Mouse (Mus musculus): Measurements from ENCODE around the gene Slc9b2. TPM values are rescaled to one million over a fixed set of nuclear protein-coding genes. Genes with fewer than 3 reads are reported as not detected.

The Slc9b2 gene
- total RNA-seq, 1 experiment: 5.2 TPM

DNA sequence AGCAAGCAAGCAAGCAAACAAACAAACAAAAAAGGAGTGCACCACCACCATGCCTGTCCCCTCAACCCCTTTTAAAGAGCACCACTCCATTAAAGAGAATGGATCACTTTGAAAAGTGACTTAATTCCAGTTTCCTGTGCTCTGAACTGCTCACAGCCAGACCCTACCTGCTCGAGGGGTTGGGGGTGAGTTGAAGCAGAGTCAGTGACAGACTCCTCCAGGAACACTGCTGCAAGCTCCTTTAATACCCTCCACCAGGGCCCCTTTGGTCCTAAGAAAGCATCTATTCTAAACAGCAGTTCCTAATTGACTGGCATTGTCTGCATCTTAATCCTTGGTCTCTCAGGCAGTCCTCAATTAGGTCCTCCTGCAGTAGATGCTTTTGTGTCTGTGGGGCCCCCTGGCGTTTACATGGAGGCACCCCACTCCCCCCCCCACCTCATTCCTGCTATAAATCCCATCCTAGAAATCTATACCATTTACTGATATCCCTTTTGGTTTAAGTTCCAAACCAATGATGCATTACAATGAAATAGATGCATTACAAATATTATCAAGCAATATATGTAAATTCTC is 5.5 kb downstream of the Slc9b2 start:
- no peak overlapping the region for H3K9ac ChIP-seq (ENCODE audit: insufficient read depth, low read depth, low read length, poor library complexity, severe bottlenecking)
- no peak overlapping the region for H3K27ac ChIP-seq (ENCODE audit: insufficient read depth, low read depth, low read length, poor library complexity, severe bottlenecking)

DNA sequence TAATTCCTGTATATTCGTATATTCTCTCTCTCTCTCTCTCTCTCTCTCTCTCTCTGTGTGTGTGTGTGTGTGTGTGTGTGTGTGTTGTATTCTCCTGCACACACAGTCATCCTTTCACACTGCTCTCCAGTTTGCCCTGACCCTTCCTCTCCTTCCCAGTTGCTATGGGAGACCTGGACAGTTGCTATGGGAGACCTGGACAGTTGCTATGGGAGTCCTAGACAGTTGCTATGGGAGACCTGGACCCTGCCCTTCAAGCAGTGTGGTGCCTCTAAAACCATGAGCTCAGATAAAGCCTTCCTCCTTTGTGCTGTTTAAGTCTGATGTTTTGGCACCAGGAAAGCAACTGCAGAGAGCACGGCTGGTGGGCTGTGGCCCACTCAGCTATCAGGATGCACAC is 6.2 kb downstream of the Slc9b2 start:
- DNase-seq (ENCODE audit: low read depth, low spot score): no peak
- TF ChIP-seq HCFC1 (IDR thresholded peaks at IDR 0.05; ENCODE audit: borderline replicate concordance, insufficient read depth, low read length) (no peak), ZC3H11A (IDR thresholded peaks at IDR 0.05; ENCODE audit: borderline replicate concordance, low read depth, low read length) (no peak), CHD2 (IDR thresholded peaks at IDR 0.05; ENCODE audit: low read depth, low read length) (no peak), MAFK (IDR thresholded peaks at IDR 0.05; ENCODE audit: insufficient read depth, low read depth, low read length) (no peak), ZNF384 (IDR thresholded peaks at IDR 0.05; ENCODE audit: low read depth, low read length) (no peak)
- Histone ChIP-seq H3K4me3 (ENCODE audit: insufficient read depth in 1 of 2, low read depth in 1 of 2, low read length in 2 of 2, poor library complexity in 1 of 2, severe bottlenecking in 1 of 2) (no peak overlapping the region), H3K9me3 (ENCODE audit: control insufficient read depth, insufficient read depth, low read depth, low read length) (no peaks in the 10 kb centered on the region), H3K9ac (ENCODE audit: insufficient read depth, low read depth, low read length, poor library complexity, severe bottlenecking) (no peak overlapping the region), H3K36me3 (ENCODE audit: control insufficient read depth, insufficient read depth, low read length, poor library complexity, severe bottlenecking) (no peaks in the 10 kb centered on the region), H3K27ac (ENCODE audit: insufficient read depth, low read depth, low read length, poor library complexity, severe bottlenecking) (no peak overlapping the region), H3K4me1 (ENCODE audit: control insufficient read depth in 2 of 2, insufficient read depth in 2 of 2, low read length in 2 of 2, poor library complexity in 1 of 2) (no peaks in the 10 kb centered on the region)
- in situ Hi-C loops (cut with MboI; ENCODE audit: low sequenced_read_pairs in 2 of 2, unreplicated experiment in 2 of 2): no loop called here

More for the DNA sequence above, 5.5 kb downstream of the Slc9b2 start:
- no peak for DNase-seq (ENCODE audit: low read depth, low spot score)
- no peaks in the 10 kb centered on the region for H3K36me3 ChIP-seq (ENCODE audit: control insufficient read depth, insufficient read depth, low read length, poor library complexity, severe bottlenecking)
- in situ Hi-C loops (cut with MboI; ENCODE audit: low sequenced_read_pairs in 2 of 2, unreplicated experiment in 2 of 2): no loop called here
- no peak for TF ChIP-seq MAFK (IDR thresholded peaks at IDR 0.05; ENCODE audit: insufficient read depth, low read depth, low read length)
- TF ChIP-seq CHD2 (IDR thresholded peaks at IDR 0.05; ENCODE audit: low read depth, low read length): no peak
- no peak for TF ChIP-seq HCFC1 (IDR thresholded peaks at IDR 0.05; ENCODE audit: borderline replicate concordance, insufficient read depth, low read length)
- no peak for TF ChIP-seq ZNF384 (IDR thresholded peaks at IDR 0.05; ENCODE audit: low read depth, low read length)
- TF ChIP-seq ZC3H11A (IDR thresholded peaks at IDR 0.05; ENCODE audit: borderline replicate concordance, low read depth, low read length): no peak
- H3K4me3 ChIP-seq (ENCODE audit: insufficient read depth in 1 of 2, low read depth in 1 of 2, low read length in 2 of 2, poor library complexity in 1 of 2, severe bottlenecking in 1 of 2): no peak overlapping the region
- H3K9me3 ChIP-seq (ENCODE audit: control insufficient read depth, insufficient read depth, low read depth, low read length): no peaks in the 10 kb centered on the region
- H3K4me1 ChIP-seq (ENCODE audit: control insufficient read depth in 2 of 2, insufficient read depth in 2 of 2, low read length in 2 of 2, poor library complexity in 1 of 2): peaks cover 0 to 3% of the 10 kb centered on the region in 2 experiments; a peak in 1 of 4 replicates

DNA sequence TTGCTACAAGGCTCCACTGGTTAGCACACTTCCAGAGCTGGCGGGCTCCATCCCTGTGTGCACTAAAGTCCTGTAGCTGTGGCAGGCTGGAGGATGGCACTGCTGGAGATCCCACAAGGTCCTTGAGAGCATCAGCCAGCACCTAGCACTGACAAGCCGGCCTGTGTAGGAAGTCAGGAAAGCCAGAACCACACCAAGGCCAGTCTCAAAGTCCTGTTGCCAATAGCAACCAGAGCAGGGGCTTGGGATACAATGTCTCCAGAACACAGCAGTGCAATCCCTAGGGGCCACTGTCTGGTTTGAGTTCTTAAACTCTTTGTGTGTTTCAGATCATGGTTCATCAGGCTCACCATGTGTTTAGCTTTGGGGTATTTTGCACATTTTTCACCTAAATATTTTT is 7.3 kb downstream of the Slc9b2 start:
- H3K27ac ChIP-seq (ENCODE audit: insufficient read depth, low read depth, low read length, poor library complexity, severe bottlenecking): no peak overlapping the region
- in situ Hi-C loops (cut with MboI; ENCODE audit: low sequenced_read_pairs in 2 of 2, unreplicated experiment in 2 of 2): no loop called here

DNA sequence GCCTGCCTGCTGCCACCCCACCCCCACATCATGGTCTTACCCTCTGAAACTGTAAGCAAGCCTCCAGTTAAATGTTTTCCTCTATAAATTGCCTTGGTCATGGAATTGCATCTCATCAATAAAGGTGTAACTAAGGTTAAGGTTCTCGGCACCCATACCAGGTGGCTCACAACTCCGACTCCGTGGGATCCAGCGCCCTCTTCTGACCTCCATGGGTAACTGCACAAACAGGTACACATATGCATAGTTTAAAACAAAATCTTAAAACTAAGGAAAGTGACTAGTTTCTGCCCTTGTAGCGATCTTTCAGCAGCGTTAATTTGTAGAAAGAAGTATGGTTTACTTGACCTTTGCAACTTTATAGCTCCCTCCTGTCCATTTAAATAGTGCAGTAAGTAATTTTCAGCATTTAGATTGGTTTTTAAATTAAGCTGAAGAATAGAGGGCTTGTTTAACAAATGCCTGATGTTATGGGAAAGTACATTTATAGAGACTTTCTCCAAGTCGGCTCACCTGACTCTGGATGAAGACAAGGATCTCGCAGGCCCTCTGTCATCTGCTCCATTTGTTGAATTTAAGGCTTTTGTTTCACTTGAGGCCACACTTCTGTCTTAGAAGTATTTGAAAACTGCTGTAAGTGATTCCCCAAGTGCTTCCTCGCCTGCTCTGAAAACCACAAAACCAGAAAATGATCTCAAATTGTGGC is 8.4 kb downstream of the Slc9b2 start:
- no peak overlapping the region for H3K9ac ChIP-seq (ENCODE audit: insufficient read depth, low read depth, low read length, poor library complexity, severe bottlenecking)
- no peak for DNase-seq (ENCODE audit: low read depth, low spot score)
- H3K4me3 ChIP-seq (ENCODE audit: insufficient read depth in 1 of 2, low read depth in 1 of 2, low read length in 2 of 2, poor library complexity in 1 of 2, severe bottlenecking in 1 of 2): no peak overlapping the region
- no peaks in the 10 kb centered on the region for H3K36me3 ChIP-seq (ENCODE audit: control insufficient read depth, insufficient read depth, low read length, poor library complexity, severe bottlenecking)
- TF ChIP-seq MAFK (IDR thresholded peaks at IDR 0.05; ENCODE audit: insufficient read depth, low read depth, low read length) (no peak), CHD2 (IDR thresholded peaks at IDR 0.05; ENCODE audit: low read depth, low read length) (no peak), ZNF384 (IDR thresholded peaks at IDR 0.05; ENCODE audit: low read depth, low read length) (no peak), HCFC1 (IDR thresholded peaks at IDR 0.05; ENCODE audit: borderline replicate concordance, insufficient read depth, low read length) (no peak), ZC3H11A (IDR thresholded peaks at IDR 0.05; ENCODE audit: borderline replicate concordance, low read depth, low read length) (no peak)
- in situ Hi-C loops (cut with MboI; ENCODE audit: low sequenced_read_pairs in 2 of 2, unreplicated experiment in 2 of 2): no loop called here
- H3K27ac ChIP-seq (ENCODE audit: insufficient read depth, low read depth, low read length, poor library complexity, severe bottlenecking): no peak overlapping the region
- no peaks in the 10 kb centered on the region for H3K9me3 ChIP-seq (ENCODE audit: control insufficient read depth, insufficient read depth, low read depth, low read length)
- H3K4me1 ChIP-seq (ENCODE audit: control insufficient read depth in 2 of 2, insufficient read depth in 2 of 2, low read length in 2 of 2, poor library complexity in 1 of 2): no peaks in the 10 kb centered on the region

More for the DNA sequence above, 7.3 kb downstream of the Slc9b2 start:
- H3K4me1 ChIP-seq (ENCODE audit: control insufficient read depth in 2 of 2, insufficient read depth in 2 of 2, low read length in 2 of 2, poor library complexity in 1 of 2): no peaks in the 10 kb centered on the region
- DNase-seq (ENCODE audit: low read depth, low spot score): no peak
- no peak overlapping the region for H3K4me3 ChIP-seq (ENCODE audit: insufficient read depth in 1 of 2, low read depth in 1 of 2, low read length in 2 of 2, poor library complexity in 1 of 2, severe bottlenecking in 1 of 2)
- TF ChIP-seq HCFC1 (IDR thresholded peaks at IDR 0.05; ENCODE audit: borderline replicate concordance, insufficient read depth, low read length) (no peak), ZNF384 (IDR thresholded peaks at IDR 0.05; ENCODE audit: low read depth, low read length) (no peak), CHD2 (IDR thresholded peaks at IDR 0.05; ENCODE audit: low read depth, low read length) (no peak), ZC3H11A (IDR thresholded peaks at IDR 0.05; ENCODE audit: borderline replicate concordance, low read depth, low read length) (no peak), MAFK (IDR thresholded peaks at IDR 0.05; ENCODE audit: insufficient read depth, low read depth, low read length) (no peak)
- no peaks in the 10 kb centered on the region for H3K9me3 ChIP-seq (ENCODE audit: control insufficient read depth, insufficient read depth, low read depth, low read length)
- no peaks in the 10 kb centered on the region for H3K36me3 ChIP-seq (ENCODE audit: control insufficient read depth, insufficient read depth, low read length, poor library complexity, severe bottlenecking)
- H3K9ac ChIP-seq (ENCODE audit: insufficient read depth, low read depth, low read length, poor library complexity, severe bottlenecking): no peak overlapping the region
